Mouse (Mus musculus) frontal cortex, postnatal 36 days (tissue): ENCODE data around the gene Zbtb17.

Experiments used
- DNase-seq, 2 experiments: peaks; one replicate each; pipeline ENCODE4 v3.0.0; 2022; ENCODE audit warnings: low spot score in 2 of 2

Zbtb17 gene

DNA sequence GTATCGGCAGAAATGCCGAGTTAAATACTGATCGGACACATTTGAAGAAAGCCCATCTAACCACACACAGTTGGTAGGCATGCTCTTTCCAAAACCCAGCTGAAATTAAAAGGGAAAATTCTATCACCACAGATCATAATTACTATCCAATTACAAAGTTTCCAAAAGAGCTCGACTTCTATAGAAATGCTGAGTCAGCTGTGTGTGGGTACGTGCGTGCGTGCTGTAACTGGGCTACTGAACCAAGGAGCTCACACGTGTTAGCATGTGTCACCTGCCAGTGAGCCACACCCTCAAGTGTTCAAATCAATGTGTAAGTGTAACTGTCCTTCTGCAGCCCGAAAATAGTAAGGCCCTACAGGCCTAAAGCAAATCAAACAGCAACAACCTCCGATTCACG, 43.1 kb downstream of the Zbtb17 start:
- no peak for DNase-seq

DNA sequence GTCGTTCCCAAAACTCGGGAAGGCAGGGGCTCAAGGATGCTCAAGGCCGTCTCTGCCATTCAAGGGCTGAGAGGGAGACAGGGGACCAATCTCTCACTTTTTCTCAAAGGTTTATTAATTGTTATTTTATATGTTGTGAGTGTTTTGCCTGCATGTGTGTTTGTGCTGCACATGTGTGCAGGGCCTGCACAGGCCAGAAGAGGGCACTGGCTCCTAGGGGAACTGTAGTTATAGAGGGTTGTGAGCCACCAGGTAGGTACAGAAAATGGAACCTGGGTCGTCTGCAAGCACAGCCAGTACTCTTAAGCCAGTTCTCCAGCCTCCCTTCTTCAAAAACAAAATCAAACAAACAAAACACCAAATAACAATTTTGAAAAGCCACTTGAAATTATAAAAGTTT, 44.2 kb downstream of the Zbtb17 start:
- no peak for DNase-seq

- no peak for DNase-seq
Observed at GRCm38 (mm10) chr4:141500637-141501036, 56.2 kb downstream of the Zbtb17 start.

GRCm38 (mm10) chr4:141501058-141501457, 56.6 kb downstream of the Zbtb17 start:
- peak; percentile 21 to 70 for DNase-seq

DNA sequence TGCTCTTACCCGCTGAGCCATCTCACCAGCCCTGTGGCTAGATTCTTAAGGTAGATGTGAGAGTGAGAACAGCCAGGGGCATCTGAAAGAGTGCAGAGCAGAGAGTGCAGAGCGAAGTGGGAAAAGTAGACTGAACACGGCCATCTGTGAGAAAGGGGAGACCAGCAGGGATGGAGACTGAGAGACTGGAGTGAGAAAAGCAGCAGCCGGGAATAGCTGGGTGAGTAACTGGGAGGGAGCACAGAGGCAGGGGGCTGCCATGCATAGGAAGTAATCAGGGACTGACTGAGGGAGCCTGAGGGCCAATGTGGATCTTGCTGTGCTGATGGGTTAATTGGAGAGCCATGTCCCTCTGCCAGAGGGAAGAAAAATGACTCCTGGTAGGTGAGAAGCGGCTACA, 58.3 kb downstream of the Zbtb17 start:
- peak in 1 of 2 experiments; percentile 25 for DNase-seq

DNA sequence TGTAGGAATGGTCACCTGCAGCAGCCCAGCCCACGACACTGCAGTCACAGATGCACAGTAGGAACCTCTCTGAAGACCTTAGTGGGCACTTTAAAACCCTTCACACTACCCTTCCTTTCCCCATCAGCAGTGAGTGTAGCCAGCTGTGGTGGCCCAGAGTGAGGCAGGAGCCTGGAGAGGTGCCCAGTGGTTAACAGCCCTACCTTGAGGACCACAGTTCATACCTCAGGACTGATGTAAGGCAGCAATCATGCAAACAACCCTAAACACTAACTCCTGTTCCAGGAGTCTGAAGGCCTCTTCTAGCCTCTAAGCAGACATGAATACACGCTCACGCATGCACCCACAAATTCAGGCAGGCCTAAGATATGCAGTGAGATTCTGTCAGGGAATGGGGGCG, 60.0 kb downstream of the Zbtb17 start:
- DNase-seq = no peak

- no peak for DNase-seq
Observed at GRCm38 (mm10) chr4:141505810-141506209, 61.4 kb downstream of the Zbtb17 start.

DNA sequence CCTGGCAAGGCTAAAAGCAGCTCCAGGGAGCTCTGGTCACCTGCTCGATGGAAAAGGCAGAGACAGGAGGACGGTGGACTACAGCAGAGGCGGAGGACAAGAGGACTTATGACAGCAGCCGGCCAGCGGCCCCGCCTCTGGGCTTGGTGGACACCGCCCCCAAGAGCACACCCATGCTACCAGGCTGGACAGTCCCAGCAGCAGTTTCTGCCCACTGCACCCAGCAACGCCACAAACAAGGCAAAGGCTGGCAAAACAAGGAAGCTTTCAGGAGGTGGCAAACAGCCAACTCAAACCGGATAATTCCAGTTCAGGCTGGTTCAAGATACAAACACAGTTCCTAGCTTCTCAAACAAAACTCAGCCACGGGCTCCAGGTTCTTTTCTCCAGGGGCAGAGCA, 61.9 kb downstream of the Zbtb17 start:
- DNase-seq = peak; percentile 65 to 70

DNA sequence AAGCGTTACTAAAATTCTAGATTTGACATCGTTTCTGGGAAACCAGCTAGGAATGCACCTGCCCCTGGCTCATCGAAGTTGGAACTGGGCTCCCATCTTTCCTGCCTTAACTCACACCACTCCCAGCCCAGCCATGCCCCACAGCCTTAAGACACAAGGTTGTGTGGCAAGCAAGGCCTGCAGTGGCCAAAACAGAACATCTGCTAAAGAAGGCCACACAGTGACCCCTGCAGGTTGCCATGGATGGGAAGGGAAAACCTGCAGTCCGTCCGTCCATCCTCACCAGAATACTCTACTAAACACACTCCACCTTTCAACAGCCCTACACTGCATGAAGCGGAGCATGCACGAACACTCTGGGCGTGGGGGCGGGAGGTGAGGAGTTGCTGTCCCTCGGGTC, 62.4 kb downstream of the Zbtb17 start:
- no peak for DNase-seq

- DNase-seq = no peak
Observed at GRCm38 (mm10) chr4:141510457-141510856, 66.0 kb downstream of the Zbtb17 start.

DNA sequence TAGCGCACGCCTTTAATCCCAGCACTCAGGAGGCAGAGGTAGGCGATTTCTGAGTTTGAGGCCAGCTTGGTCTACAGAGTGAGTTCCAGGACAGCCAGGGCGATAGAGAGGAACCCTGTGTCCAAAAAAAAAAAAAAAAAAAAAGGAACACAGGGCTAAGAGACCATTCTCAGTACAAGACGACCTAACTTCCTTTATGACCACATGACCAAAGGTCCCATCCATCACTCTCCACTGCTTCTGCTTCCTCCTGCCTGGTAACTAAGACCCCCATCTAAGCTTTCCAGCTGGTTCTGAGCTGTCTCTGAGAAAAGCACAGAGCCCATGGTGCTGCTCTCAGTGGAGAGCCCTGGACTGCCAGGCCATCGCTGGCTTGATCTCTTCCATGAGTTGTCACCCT, 67.7 kb downstream of the Zbtb17 start:
- no peak for DNase-seq

GRCm38 (mm10) chr4:141514179-141514641, 69.8 kb downstream of the Zbtb17 start:
- no peak for DNase-seq
